Mouse (Mus musculus) brain, embryonic 18.5 days (tissue): ENCODE measurements around the gene Rnf180.

ENCODE experiments used
- DNase-seq: peaks from one replicate; pipeline ENCODE4 v3.0.0-alpha.2; 2012; ENCODE audit warnings: low read depth, low spot score

Rnf180 gene

GRCm38 (mm10) chr13:105250767-105251166, 43.8 kb downstream of the Rnf180 start:
- no peak for DNase-seq

GRCm38 (mm10) chr13:105250264-105250663, 44.4 kb downstream of the Rnf180 start:
- DNase-seq, result no peak

- DNase-seq, result no peak
These were observed 45.0 kb downstream of the Rnf180 start for GRCm38 (mm10) chr13:105249599-105249998.

GRCm38 (mm10) chr13:105247691-105248090, 46.9 kb downstream of the Rnf180 start:
- no peak for DNase-seq

GRCm38 (mm10) chr13:105240810-105241209, 53.8 kb downstream of the Rnf180 start:
- DNase-seq, result no peak

GRCm38 (mm10) chr13:105227126-105227525, 67.5 kb downstream of the Rnf180 start:
- no peak for DNase-seq

GRCm38 (mm10) chr13:105224048-105224447, 70.6 kb downstream of the Rnf180 start:
- no peak for DNase-seq

GRCm38 (mm10) chr13:105223147-105223546, 71.5 kb downstream of the Rnf180 start:
- DNase-seq, result no peak

- no peak for DNase-seq
These were observed 72.4 kb downstream of the Rnf180 start for GRCm38 (mm10) chr13:105222016-105222725.

- no peak for DNase-seq
These were observed 83.9 kb downstream of the Rnf180 start for GRCm38 (mm10) chr13:105210746-105211145.

GRCm38 (mm10) chr13:105203851-105204250, 90.8 kb downstream of the Rnf180 start:
- DNase-seq, result no peak

GRCm38 (mm10) chr13:105198658-105199057, 96.0 kb downstream of the Rnf180 start:
- no peak for DNase-seq

GRCm38 (mm10) chr13:105198028-105198427, 96.6 kb downstream of the Rnf180 start:
- DNase-seq, result no peak

GRCm38 (mm10) chr13:105193583-105193982, 101.0 kb downstream of the Rnf180 start:
- DNase-seq, result peak; percentile 12

- no peak for DNase-seq
These were observed 105.9 kb downstream of the Rnf180 start for GRCm38 (mm10) chr13:105188730-105189129.

GRCm38 (mm10) chr13:105180781-105181180, 113.8 kb downstream of the Rnf180 start:
- DNase-seq, result no peak

- no peak for DNase-seq
These were observed 129.2 kb downstream of the Rnf180 start for GRCm38 (mm10) chr13:105165441-105165840.

- no peak for DNase-seq
These were observed 140.7 kb downstream of the Rnf180 start for GRCm38 (mm10) chr13:105153955-105154354.

GRCm38 (mm10) chr13:105150006-105150405, 144.6 kb downstream of the Rnf180 start:
- no peak for DNase-seq

GRCm38 (mm10) chr13:105147795-105148418, 146.7 kb downstream of the Rnf180 start:
- no peak for DNase-seq

- no peak for DNase-seq
These were observed 147.8 kb downstream of the Rnf180 start for GRCm38 (mm10) chr13:105146827-105147226.

- no peak for DNase-seq
These were observed 154.7 kb downstream of the Rnf180 start for GRCm38 (mm10) chr13:105139881-105140280.

- DNase-seq, result no peak
These were observed 160.2 kb downstream of the Rnf180 start for GRCm38 (mm10) chr13:105134397-105134796.
